Mouse (Mus musculus): Measurements from ENCODE around the gene Baiap2.

The Baiap2 gene

GRCm38 (mm10) chr11:119942727-119943427 is at the start of gene Baiap2:
Baiap2 (plus strand) TSS chr11:119942763.
- peak; percentile 99 for DNase-seq (ENCODE audit: low spot score in 2 of 2)

DNA sequence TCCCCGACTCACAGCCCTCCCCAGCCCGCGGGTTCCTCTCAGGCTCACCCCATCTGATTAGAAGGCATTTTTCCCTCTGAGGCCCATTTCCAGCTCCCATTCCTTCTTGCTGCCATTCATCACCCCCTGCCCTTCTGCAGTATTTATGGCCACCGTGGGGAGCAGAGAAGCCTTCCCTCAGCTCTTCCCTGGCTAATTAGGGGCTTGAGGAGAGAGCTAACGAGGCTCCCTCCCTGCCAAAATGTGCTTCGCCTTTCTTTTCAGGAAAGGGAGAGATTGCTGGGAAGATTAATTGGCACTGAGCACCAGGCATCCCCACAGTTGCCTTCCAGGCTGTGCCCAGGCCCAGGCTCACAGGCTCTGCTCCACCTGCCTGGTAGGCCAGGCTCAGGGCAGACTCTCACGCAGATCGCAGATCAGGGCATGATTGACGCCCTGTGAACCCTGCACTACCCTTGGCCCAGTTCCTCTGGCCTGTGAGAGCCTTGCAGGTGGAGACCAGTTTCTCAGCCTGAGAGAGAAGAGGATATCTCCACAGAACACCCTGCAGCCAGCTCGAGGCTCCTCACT is 48.8 kb upstream of the Baiap2 start:
- no peak for DNase-seq (ENCODE audit: low spot score in 2 of 2)

DNA sequence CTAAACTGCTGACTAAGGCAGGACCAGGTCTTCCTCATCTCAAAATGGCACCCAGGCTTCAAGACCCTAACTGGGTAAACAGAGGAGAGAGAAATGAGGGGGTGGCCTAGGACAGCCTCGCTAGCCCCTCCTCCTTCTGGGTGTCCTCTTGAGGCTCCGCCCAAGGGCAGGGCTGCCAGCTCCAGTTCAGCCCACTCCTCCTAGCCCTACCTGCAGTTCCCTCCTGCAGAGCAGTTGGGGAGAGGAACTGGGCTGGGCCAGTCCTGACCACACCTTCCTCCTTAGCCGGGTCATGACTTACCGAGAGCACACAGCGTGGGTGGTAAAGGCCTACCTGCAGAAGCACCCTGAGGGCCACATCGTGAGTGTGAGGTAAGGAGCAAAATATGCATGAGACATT is 47.9 kb upstream of the Baiap2 start:
- no peak for DNase-seq (ENCODE audit: low spot score in 2 of 2)

DNA sequence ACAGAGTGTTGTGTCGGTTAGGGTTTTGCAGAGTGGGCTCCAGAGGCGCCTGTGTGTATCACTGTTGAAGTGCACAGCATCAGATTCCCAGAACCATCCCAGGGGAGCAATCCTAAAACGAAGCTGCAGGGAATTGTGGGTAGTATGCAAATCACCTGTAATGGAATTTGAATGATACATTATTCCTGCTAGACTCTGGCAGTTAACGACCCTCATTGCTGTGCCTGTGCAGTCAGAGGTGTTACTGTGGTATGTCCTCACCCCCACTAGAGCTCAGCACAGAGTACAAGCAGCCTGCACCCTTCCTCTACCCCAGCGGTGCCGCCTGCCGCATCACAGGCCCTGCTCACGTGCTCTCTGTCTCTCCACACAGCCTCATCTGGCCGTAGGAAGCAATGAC is 45.5 kb upstream of the Baiap2 start:
- DNase-seq (ENCODE audit: low spot score in 2 of 2): no peak

- no peak for DNase-seq (ENCODE audit: low spot score in 2 of 2)
Observed at GRCm38 (mm10) chr11:119898976-119899375, 43.6 kb upstream of the Baiap2 start.

DNA sequence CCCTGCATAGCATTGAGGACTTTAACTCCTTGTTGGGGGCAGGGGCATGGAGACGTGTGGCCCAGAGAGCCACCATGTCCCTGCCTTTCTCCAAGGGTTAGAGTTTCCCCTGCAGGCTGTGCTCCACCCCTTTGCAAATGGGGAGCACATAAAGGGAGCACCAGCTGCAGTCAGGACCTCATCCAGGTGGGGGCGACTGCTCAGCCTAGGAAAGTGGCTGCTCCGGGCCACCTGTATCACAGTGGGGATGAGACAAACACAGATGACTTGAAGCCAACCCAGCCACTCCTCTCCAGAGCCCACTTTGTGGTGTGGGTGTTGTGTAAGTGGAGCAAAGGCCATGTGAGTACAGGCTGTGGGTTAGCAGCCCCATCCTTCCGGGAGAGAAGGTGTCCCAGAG is 41.4 kb upstream of the Baiap2 start:
- no peak for DNase-seq (ENCODE audit: low spot score in 2 of 2)

DNA sequence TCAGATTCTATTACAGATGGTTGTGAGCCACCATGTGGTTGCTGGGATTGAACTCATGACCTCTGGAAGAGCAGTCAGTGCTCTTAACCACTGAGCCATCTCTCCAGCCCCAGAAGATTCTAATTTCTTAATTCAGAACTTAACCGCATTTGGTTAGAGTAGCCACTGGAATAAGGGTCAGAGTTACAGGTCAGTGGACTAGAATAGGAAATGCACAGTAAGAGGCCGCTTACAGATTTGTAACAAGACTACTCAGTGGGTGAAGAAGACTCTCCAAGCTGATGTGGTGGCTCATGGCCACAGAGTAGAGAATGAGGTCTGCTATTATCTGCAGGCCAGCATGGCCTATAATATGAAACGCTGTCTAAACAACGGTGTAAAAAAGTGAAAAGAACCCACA is 39.7 kb upstream of the Baiap2 start:
- no peak for DNase-seq (ENCODE audit: low spot score in 2 of 2)

GRCm38 (mm10) chr11:119904621-119905286 is 37.8 kb upstream of the Baiap2 start:
- DNase-seq (ENCODE audit: low spot score in 2 of 2): peak; percentile 53 to 79

- no peak for DNase-seq (ENCODE audit: low spot score in 2 of 2)
Observed at GRCm38 (mm10) chr11:119905794-119906193, 36.8 kb upstream of the Baiap2 start.

GRCm38 (mm10) chr11:119907006-119907650 is 35.4 kb upstream of the Baiap2 start:
- no peak for DNase-seq (ENCODE audit: low spot score in 2 of 2)

GRCm38 (mm10) chr11:119907711-119908110 is 34.9 kb upstream of the Baiap2 start:
- DNase-seq (ENCODE audit: low spot score in 2 of 2): no peak

DNA sequence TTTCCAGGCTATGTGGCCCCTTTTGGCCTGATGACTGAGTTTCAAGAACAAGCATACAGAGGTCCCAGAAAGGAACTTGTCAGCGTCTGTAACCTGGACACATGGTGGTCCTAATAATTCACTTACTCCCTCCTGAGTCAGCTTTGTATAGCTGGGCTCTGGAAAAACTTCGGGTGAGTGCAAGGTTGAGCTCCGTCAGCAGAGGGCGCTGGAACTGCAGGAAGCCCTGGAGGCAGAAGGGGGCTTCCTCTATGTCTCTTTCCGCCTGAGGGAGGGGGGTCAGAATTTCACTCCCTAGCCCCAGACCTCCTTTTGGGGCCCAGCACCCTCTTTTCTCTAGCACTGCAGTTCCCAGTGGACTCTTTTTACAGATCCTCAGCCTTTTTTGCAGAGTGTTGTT is 33.1 kb upstream of the Baiap2 start:
- DNase-seq (ENCODE audit: low spot score in 2 of 2): peak; percentile 67 to 83

DNA sequence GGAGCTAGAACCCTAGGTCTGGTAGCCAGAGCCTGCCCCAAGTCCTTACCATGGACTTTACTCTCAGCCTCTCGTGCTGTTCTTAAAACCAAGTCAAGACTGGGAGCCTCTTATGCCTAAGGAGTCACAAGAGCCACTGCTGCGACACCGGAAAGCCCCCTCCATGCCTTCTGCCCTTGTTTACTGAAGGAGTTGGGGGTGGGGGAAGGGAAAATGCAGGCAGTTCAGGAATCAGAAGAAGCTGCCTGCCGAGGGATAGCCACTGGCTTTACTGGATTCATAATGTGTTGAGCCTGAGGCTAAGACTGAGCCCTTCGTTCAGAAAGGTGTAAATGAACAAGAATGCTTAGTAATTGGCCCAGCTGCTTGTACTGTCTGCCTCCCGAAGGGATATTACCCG is 29.7 kb upstream of the Baiap2 start:
- no peak for DNase-seq (ENCODE audit: low spot score in 2 of 2)

DNA sequence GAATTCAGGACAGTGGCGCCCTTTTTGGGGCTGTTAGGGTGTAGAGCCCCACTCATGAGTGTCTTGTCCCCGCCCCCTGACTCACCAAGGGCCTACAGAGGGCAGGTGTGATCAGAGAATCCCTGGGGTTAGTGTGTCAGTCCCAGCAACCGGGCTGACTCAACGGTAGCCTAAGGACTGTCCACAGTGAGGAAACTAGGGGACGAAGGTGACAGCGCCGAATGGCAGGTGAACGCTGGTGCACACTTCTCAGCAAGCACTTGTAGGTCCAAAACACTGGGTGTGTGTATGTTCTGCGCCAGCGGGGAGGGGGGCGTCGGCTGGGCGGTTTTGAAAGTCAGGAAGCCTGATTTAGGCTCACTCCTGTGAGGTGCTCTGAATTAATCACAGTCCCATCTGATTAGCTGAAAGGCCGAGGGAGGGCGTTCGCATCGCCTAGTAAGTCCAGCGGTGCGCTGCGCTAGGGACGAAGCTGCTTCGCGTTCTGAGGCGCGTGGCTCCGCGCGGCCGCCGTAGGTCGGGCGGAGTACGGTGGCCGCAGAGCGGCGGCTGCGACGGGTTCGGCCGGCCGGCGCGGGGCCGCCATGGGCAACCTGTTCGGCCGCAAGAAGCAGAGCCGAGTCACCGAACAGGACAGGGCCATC is 29.1 kb upstream of the Baiap2 start, which contains the start of gene Chmp6:
Gene Chmp6, plus strand, starts transcription at position 151 of the 644 bp plus-strand sequence.
- peak; percentile 88 to 96 for DNase-seq (ENCODE audit: low spot score in 2 of 2)

- DNase-seq (ENCODE audit: low spot score in 2 of 2): no peak
Observed at GRCm38 (mm10) chr11:119913935-119914314, 28.6 kb upstream of the Baiap2 start.

- no peak for DNase-seq (ENCODE audit: low spot score in 2 of 2)
Observed at GRCm38 (mm10) chr11:119914381-119914780, 28.2 kb upstream of the Baiap2 start.

DNA sequence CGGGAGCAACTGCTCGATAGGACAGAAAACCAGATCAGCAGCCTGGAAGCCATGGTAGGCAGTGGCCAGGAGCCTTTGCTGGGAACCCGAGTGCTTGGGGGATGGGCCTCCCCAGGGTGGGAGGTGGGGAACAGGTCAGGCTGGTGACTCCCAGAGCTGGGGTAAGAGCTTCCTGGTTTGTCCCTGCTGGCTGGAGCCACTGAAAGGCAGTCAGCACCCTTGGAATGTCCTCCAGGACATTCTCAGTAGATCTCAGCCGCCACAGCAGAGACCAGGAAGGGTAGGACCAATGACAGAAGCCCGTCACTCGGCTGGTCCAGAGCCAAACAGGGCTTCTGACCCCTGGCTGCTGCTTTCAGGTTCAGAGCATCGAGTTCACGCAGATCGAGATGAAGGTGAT is 26.9 kb upstream of the Baiap2 start:
- no peak for DNase-seq (ENCODE audit: low spot score in 2 of 2)

DNA sequence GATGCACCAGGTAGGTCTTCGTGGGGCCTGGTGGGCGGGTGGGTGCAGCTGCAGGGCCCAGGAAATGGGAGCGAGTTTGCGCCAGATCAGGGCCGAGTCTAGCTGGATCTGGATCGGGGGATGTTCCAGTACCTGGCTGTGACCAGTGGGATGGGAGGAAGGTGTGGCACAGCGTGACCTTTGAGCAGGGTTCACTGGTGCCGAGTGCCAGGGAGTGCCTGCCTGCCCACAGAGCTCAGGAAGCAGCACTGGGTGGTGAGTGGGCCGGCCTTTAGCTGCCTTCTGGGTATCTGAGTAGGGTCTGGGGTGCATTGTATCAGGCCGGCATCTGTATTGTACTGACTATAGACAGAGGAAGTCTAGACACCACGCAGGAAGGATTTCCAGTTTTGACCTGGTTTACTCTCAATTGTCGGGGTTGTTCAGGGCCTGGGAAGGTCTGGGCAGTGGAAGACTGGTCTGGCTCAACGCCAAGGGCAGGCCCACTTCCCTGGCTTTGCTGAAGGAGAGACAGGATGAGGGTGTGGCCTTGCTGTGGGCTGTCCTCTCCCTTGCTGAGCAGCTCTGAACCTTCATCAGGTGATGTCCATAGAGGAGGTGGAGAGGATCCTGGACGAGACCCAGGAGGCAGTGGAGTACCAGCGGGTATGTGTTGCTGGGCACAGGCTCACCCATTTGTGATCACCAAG is 26.3 kb upstream of the Baiap2 start:
- no peak for DNase-seq (ENCODE audit: low spot score in 2 of 2)

DNA sequence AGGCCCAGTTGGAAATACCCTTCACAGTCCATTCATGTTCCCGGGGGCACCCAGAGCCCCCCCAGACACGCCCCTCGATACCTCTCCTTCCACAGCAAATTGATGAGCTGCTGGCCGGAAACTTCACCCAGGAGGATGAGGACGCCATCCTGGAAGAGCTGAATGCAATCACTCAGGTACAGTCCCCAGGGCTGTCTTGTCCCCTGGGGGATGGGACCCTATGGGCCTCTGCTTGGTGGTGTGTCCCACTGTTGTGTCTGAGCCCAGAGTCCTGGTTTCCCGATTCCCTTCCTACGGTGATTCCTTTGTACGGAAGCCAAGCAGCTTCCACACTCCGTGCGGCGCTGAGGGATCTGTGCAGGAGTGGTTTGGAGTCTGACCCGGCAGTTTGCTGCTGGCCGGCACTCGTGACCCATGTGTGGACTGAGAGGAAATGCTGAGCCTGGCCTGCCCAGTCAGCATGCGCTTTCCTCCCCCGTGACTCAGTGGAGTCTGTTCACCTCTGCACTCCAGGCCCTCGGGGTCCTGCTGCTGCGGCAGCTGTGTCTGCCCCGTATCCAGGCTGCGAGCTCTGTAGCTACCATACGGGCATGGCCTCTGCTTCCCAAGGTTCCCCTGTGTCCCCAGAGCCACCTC is 25.6 kb upstream of the Baiap2 start:
- no peak for DNase-seq (ENCODE audit: low spot score in 2 of 2)

- DNase-seq (ENCODE audit: low spot score in 2 of 2): no peak
Observed at GRCm38 (mm10) chr11:119918521-119918920, 24.0 kb upstream of the Baiap2 start.

GRCm38 (mm10) chr11:119919432-119919831 is 23.1 kb upstream of the Baiap2 start:
- no peak for DNase-seq (ENCODE audit: low spot score in 2 of 2)
